8 mouse cellular contexts compared by ENCODE assay signal in genomic region chr16:45743591-45744144, GRCm38 (mm10). TPM values are rescaled to one million over a fixed set of nuclear protein-coding genes. Genes with fewer than 3 reads are reported as not detected.
A peak's percentile ranks its signal among the peaks of the same experiment; 100 is the strongest.
DNase-seq lines count a peak whose midpoint lies in the region; ATAC-seq and TF ChIP-seq lines count a peak whose summit lies in the region.

No protein-coding gene starts in this region.

- H3K4me3 ChIP-seq in kidney, postnatal 0 days (replicated peaks; ENCODE audit: low read depth, low read length): no peak overlapping the region
- no peak overlapping the region for H3K4me3 ChIP-seq in embryonic facial prominence, embryonic 13.5 days
- H3K4me3 ChIP-seq in hindbrain, embryonic 12.5 days: 0 out of 2 replicates have a peak overlapping the region, but pooled peaks have one; percentile 80
- peak overlapping the region; percentile 80; the same call in 1 of the 2 replicates for H3K4me3 ChIP-seq in midbrain, postnatal 0 days (ENCODE audit: low read depth, low read length)

- no peak overlapping the region for H3K9ac ChIP-seq in kidney, postnatal 0 days (ENCODE audit: low read depth, low read length)
- H3K9ac ChIP-seq in embryonic facial prominence, embryonic 13.5 days: 0 out of 2 replicates have a peak overlapping the region, but pooled peaks have one; percentile 94
- H3K9ac ChIP-seq in hindbrain, embryonic 12.5 days: no peak overlapping the region
- no peak overlapping the region for H3K9ac ChIP-seq in midbrain, postnatal 0 days (replicated peaks; ENCODE audit: low read length, poor library complexity, severe bottlenecking)

- no peak for ATAC-seq in kidney, postnatal 0 days (replicated peaks; ENCODE audit: low FRiP score, low read depth)
- no peak for ATAC-seq in embryonic facial prominence, embryonic 13.5 days (ENCODE audit: insufficient number of reproducible peaks, insufficient read depth, low FRiP score, low TSS enrichment, low read depth)
- no peak for ATAC-seq in hindbrain, embryonic 12.5 days (ENCODE audit: low FRiP score)
- ATAC-seq in midbrain, postnatal 0 days (ENCODE audit: low FRiP score): peak; percentile 8; the same call in 1 of the 2 replicates

- DNase-seq in kidney, postnatal 0 days (ENCODE audit: low spot score): peak; percentile 38
- no peak for DNase-seq in kidney, postnatal 25 days
- peak; percentile 40 for DNase-seq in midbrain, postnatal 0 days (ENCODE audit: low spot score)
- no peak for DNase-seq in urinary bladder, postnatal 10 days (ENCODE audit: low spot score)
- no peak for DNase-seq in cerebellum, adult 11-12 months
- no peak for DNase-seq in testis, postnatal 14 days (ENCODE audit: low spot score)

- peaks cover 7% of the 10 kb centered on the region; the same call in 1 of the 2 replicates for H3K4me1 ChIP-seq in kidney, postnatal 0 days (replicated peaks; ENCODE audit: insufficient read depth, low read length)
- peaks cover 13% of the 10 kb centered on the region for H3K4me1 ChIP-seq in embryonic facial prominence, embryonic 13.5 days
- H3K4me1 ChIP-seq in hindbrain, embryonic 12.5 days: peaks cover 13% of the 10 kb centered on the region
- H3K4me1 ChIP-seq in midbrain, postnatal 0 days (ENCODE audit: insufficient read depth, low read length): peaks cover 3% of the 10 kb centered on the region; the same call in 1 of the 2 replicates

- 59% methylated on average over 4 of the region's 4 CpGs for WGBS in kidney, postnatal 0 days
- 63% methylated on average over 4 of the region's 4 CpGs for WGBS in embryonic facial prominence, embryonic 13.5 days
- WGBS in hindbrain, embryonic 12.5 days: 73% methylated on average over 4 of the region's 4 CpGs
- WGBS in midbrain, postnatal 0 days: 67% methylated on average over 4 of the region's 4 CpGs

- no peaks in the 10 kb centered on the region for H3K9me3 ChIP-seq in kidney, postnatal 0 days (replicated peaks; ENCODE audit: low read length)
- no peaks in the 10 kb centered on the region for H3K9me3 ChIP-seq in embryonic facial prominence, embryonic 13.5 days
- H3K9me3 ChIP-seq in hindbrain, embryonic 12.5 days (replicated peaks): no peaks in the 10 kb centered on the region
- H3K9me3 ChIP-seq in midbrain, postnatal 0 days (ENCODE audit: low read length): no peaks in the 10 kb centered on the region

- peak; percentile 24; the same call in 1 of the 2 replicates for TF ChIP-seq CTCF in kidney, postnatal 0 days (IDR thresholded peaks at IDR 0.05; ENCODE audit: low read depth)
- TF ChIP-seq CTCF in midbrain, postnatal 0 days (IDR thresholded peaks at IDR 0.05): peak; percentile 32

- peak overlapping the region; percentile 65; the same call in 1 of the 2 replicates for H3K4me2 ChIP-seq in kidney, postnatal 0 days (ENCODE audit: low read length)
- peak overlapping the region; percentile 61 for H3K4me2 ChIP-seq in embryonic facial prominence, embryonic 13.5 days
- peak overlapping the region; percentile 63; the same call in 1 of the 2 replicates for H3K4me2 ChIP-seq in hindbrain, embryonic 12.5 days (replicated peaks)
- H3K4me2 ChIP-seq in midbrain, postnatal 0 days (ENCODE audit: low read depth, low read length, poor library complexity, severe bottlenecking): peak overlapping the region; percentile 54

- no peaks in the 10 kb centered on the region for H3K27me3 ChIP-seq in kidney, postnatal 0 days (ENCODE audit: insufficient read depth, low read length)
- H3K27me3 ChIP-seq in embryonic facial prominence, embryonic 13.5 days: no peaks in the 10 kb centered on the region
- no peaks in the 10 kb centered on the region for H3K27me3 ChIP-seq in hindbrain, embryonic 12.5 days
- H3K27me3 ChIP-seq in midbrain, postnatal 0 days (ENCODE audit: insufficient read depth, low read length): no peaks in the 10 kb centered on the region

- H3K36me3 ChIP-seq in kidney, postnatal 0 days (ENCODE audit: insufficient read depth, low read length): peaks cover 17% of the 10 kb centered on the region; the same call in 1 of the 2 replicates
- peaks cover 23% of the 10 kb centered on the region for H3K36me3 ChIP-seq in embryonic facial prominence, embryonic 13.5 days
- H3K36me3 ChIP-seq in hindbrain, embryonic 12.5 days: peaks cover 4% of the 10 kb centered on the region; the same call in 1 of the 2 replicates
- H3K36me3 ChIP-seq in midbrain, postnatal 0 days (ENCODE audit: insufficient read depth, low read length): no peaks in the 10 kb centered on the region

- peak overlapping the region; percentile 95 for H3K27ac ChIP-seq in kidney, postnatal 0 days
- no peak overlapping the region; the same call in 1 of the 2 replicates for H3K27ac ChIP-seq in embryonic facial prominence, embryonic 13.5 days
- H3K27ac ChIP-seq in hindbrain, embryonic 12.5 days: peak overlapping the region; percentile 92
- peak overlapping the region; percentile 87 for H3K27ac ChIP-seq in midbrain, postnatal 0 days (ENCODE audit: low read depth, low read length)

RNA-seq across cellular contexts. Expression of gene Abhd10, which starts 0.9 kb away (rescaled TPM):
- polyA plus RNA-seq in kidney, postnatal 0 days (2015; fragmentation: Nextera tagmentation; extraction: Ambion mirVana): 35.5 and 38.0 TPM in 2 replicates
- 39.0 and 40.4 TPM in 2 replicates for polyA plus RNA-seq in embryonic facial prominence, embryonic 13.5 days (2015; fragmentation: Nextera tagmentation; extraction: Ambion mirVana)
- polyA plus RNA-seq in hindbrain, embryonic 12.5 days (2016; fragmentation: Nextera tagmentation; extraction: Ambion mirVana): 41.8 and 42.8 TPM in 2 replicates
- 21.5 and 24.2 TPM in 2 replicates for total RNA-seq in midbrain, postnatal 0 days (2014; rRNA removed)
- 34.2 and 38.5 TPM in 2 replicates for polyA plus RNA-seq in midbrain, postnatal 0 days (2015; fragmentation: Nextera tagmentation; extraction: Ambion mirVana)

RNA-seq across cellular contexts. Expression of gene Tagln3, which starts 19.3 kb away (rescaled TPM):
- 1.9 and 2.6 TPM in 2 replicates for polyA plus RNA-seq in kidney, postnatal 0 days (2015; fragmentation: Nextera tagmentation; extraction: Ambion mirVana)
- 22.2 and 25.4 TPM in 2 replicates for polyA plus RNA-seq in embryonic facial prominence, embryonic 13.5 days (2015; fragmentation: Nextera tagmentation; extraction: Ambion mirVana)
- 410 and 414 TPM in 2 replicates for polyA plus RNA-seq in hindbrain, embryonic 12.5 days (2016; fragmentation: Nextera tagmentation; extraction: Ambion mirVana)
- total RNA-seq in midbrain, postnatal 0 days (2014; rRNA removed): 141 TPM in 2 replicates
- 221 and 222 TPM in 2 replicates for polyA plus RNA-seq in midbrain, postnatal 0 days (2015; fragmentation: Nextera tagmentation; extraction: Ambion mirVana)

RNA-seq across cellular contexts. Expression of gene Tmprss7, which starts 50.2 kb away (rescaled TPM):
- polyA plus RNA-seq in kidney, postnatal 0 days (2015; fragmentation: Nextera tagmentation; extraction: Ambion mirVana): 0.20 and 0.21 TPM in 2 replicates
- 0.11 and 0.26 TPM in 2 replicates for polyA plus RNA-seq in embryonic facial prominence, embryonic 13.5 days (2015; fragmentation: Nextera tagmentation; extraction: Ambion mirVana)
- 0.23 and 0.31 TPM in 2 replicates for polyA plus RNA-seq in hindbrain, embryonic 12.5 days (2016; fragmentation: Nextera tagmentation; extraction: Ambion mirVana)
- 1.2 and 1.4 TPM in 2 replicates for total RNA-seq in midbrain, postnatal 0 days (2014; rRNA removed)
- 0.92 and 1.6 TPM in 2 replicates for polyA plus RNA-seq in midbrain, postnatal 0 days (2015; fragmentation: Nextera tagmentation; extraction: Ambion mirVana)

Comparison
In these comparisons a context has a peak if more than half of its experiments do, and no peak if none do; other contexts are left out.
1. DNase-seq: peak in kidney, postnatal 0 days (single experiment) and midbrain, postnatal 0 days (single experiment); none in kidney, postnatal 25 days (0 of 2), urinary bladder, postnatal 10 days (single experiment), cerebellum, adult 11-12 months (single experiment) and testis, postnatal 14 days (single experiment).
2. H3K4me3 ChIP-seq: peak in hindbrain, embryonic 12.5 days (single experiment) and midbrain, postnatal 0 days (single experiment); none in kidney, postnatal 0 days (single experiment) and embryonic facial prominence, embryonic 13.5 days (single experiment).
3. Peak in every context shown above with its lines, with median percentiles within 50 percentile points of each other: H3K4me2 ChIP-seq.